Mouse (Mus musculus): ENCODE measurements at regions not wholly inside any gene's neighbourhood (a gene's known extent, or its start where the extent isn't known, plus 50 kb on each side); places are given as distances from the start of the nearest gene placed in this dataset.

DNA sequence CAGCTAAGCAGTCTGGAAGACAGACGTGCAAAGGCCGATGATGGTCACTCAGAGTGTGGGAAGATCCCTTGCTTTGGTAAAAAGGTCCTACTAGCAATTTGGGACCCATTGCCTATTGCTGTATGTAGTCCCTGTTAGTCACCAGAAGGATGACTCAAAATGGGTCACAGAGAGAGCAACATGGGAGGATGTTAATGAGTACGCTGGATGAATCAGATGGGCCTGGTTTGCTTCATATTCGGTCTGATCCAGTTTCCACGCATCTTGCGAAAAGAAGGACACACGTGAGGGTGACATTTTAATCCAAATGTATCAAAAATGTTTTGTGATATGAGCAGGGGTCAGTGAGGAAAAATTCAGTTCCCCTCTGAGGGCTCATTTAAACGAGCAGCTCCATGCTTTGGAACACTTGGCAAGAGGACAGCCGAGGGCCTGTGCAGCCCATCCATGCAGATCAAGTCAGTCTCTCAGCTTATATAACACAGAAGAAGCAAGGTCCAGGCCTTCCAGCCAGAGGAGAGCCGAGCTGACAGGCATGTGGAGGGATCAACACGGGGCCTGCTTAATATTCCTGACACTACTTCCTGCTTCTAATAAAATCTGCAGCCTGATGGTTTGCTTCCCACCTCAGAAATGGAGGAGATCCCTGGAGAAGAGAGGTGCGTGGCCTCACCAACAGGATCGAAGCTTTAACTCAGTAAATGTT, 579.2 kb upstream of the Gm26657 start:
- no peak for DNase-seq (ENCODE audit: low spot score in 2 of 2)

GRCm38 (mm10) chr4:56157521-56158065, 582.3 kb upstream of the Gm26657 start:
- DNase-seq (ENCODE audit: low spot score in 2 of 2): no peak

- DNase-seq (ENCODE audit: low spot score in 2 of 2): no peak
These were observed 589.2 kb upstream of the Gm26657 start for GRCm38 (mm10) chr4:56150716-56151115.

DNA sequence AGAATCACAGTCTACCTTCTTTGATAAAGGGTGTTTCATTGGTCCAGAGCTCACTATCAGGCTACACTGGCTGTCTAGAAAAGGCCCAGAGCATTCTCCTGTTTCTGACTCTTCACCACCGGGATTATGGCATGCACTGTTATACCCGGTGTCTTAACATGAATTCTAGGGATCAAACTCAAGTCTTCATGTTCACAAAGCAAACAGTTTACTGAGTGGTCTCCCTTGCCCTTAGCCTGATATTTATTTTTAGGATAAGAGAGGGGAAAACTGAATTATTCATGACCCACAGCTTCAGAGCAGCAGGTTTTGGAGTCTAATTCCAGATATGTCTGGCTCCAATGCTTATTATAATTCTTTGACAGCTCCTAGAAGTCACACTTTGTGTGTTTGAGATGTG, 596.0 kb upstream of the Gm26657 start:
- DNase-seq (ENCODE audit: low spot score in 2 of 2): no peak

- DNase-seq (ENCODE audit: low spot score in 2 of 2): no peak
These were observed 603.0 kb upstream of the Gm26657 start for GRCm38 (mm10) chr4:56136837-56137236.

DNA sequence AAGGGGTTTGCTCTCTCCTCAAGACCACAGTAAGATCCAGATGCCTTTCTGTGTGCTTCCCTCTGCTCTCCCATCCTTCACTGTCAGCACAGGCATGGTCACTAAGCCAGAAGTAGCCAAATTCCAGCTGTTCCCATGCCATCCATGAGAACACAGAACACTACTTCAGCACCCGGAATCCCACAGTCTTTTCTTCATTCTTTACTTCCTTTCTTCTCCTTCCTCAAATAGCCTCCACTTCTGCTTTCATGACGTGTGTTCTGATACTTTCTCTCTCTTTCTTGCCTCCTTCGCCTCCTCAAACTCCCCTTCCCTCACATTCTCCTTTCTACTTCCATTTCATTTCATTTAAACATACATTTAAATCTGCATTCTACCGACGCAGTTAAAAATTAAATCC, 602.1 kb upstream of the Klf4 start:
- DNase-seq (ENCODE audit: low spot score in 2 of 2): no peak

DNA sequence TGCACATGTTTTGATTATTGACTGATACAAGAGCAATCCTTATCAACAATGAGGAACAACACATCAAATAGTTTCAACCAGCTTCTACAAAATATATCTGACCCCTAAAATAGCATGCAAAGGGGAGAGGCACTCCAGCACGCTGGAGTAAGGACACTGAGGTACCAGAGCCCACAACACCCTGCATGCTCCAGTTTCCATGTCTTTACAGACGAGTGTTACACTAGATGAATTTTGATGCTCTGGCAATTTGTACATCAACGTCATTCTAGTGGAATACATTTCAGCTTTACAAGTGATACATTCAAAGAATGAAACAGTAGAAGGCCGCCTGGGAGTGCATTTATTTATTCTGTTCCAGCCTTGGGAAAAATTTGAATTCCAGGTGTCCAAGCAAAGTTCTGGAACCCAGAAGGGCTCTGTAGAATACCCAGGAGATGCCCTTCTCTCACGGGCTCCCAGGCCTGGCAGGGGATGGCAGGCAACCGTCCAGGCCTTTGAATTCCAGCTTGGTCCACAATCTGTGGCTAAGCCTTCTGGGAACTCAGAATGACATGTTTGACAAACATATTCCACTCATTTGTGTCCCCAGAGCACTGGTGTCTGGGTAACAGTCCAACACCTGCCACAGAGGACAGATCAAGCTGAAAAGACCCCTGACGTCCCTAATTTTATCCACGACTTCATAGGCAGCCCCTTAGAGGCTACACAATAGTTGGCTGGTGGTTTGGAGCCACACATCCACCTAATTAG, 595.6 kb upstream of the Klf4 start:
- DNase-seq (ENCODE audit: low spot score in 2 of 2): no peak

DNA sequence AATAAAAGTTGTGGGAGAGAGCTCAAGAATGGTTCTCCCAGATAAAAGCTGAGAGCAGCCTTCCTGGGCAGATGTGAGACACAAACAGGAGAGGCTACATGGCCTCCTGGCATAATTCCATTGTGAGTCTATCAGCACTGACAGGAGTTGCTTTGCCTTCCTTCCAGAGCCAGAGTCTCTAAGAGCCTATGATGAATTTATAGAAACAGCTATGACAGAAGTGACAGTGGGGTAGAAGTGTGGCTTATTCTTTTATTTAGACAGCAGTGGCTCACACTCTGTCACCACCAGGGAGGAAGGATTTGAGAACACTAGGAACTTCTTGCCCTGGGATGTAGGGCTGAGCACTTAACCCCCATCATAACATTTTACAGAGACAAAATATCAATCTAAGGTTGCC, 592.2 kb upstream of the Klf4 start:
- DNase-seq (ENCODE audit: low spot score in 2 of 2): no peak

DNA sequence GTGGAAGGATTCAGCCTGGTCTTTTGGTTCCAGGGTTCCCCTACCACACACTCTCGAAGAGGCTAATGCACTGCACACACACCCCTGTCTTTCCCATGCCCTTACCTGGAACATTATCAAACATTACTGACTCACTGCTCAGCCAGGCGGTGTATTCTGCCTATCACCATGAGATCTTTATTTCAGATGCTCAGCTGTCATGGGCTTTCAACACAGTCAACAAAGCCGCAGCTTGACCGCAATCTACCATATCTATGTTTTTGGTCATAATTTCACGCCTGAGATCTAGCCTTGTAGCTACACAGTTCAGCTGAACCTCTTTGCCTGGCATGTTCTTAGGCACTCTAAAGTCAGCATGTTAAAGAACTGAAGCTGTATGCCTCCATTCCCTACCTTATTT, 589.9 kb upstream of the Klf4 start:
- no peak for DNase-seq (ENCODE audit: low spot score in 2 of 2)

GRCm38 (mm10) chr4:56121664-56122063, 589.4 kb upstream of the Klf4 start:
- DNase-seq (ENCODE audit: low spot score in 2 of 2): no peak

DNA sequence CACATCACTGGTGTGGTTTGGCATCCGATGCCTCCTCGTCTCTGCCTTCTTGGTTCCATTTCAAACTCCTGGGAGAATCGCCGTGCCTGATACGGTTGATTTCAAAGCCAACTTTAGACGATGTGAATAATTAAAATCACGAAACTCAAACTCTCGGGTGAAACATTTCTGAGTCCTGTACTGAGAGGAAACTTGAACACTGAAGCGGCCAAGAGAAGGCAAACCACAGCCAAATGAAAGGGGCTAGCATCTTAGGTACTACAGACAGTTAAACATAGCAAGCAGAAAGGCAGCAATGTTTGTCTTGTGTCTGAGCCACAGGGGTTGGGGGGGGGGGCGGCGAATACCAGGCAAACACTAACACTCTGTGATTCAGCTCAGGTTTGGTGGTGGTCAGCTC, 588.1 kb upstream of the Klf4 start:
- no peak for DNase-seq (ENCODE audit: low spot score in 2 of 2)

DNA sequence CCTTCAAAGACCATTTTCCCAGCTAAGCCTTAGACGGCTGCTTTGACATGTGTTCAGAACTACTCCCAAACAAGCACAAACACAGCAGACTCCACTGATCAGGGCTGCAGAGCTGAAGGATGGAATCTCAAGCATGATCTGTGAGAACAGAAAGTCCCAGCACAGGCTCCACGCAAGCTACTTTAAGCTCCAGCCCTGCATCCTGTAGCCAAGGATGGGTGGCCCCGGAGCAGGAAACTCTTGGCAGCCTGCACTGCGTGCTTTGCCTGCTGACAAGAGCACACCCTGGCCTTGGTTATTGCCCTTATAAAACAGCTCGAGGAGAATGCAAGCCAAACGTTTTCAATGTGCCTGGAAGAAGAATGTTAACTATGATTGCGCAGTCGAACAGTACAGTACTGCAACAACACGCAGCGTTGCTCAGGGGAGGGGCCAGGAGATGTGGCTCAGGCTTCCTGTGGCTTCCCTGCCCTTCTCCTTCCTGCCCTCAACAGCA, 581.5 kb upstream of the Klf4 start:
- peak; percentile 33 to 65 for DNase-seq (ENCODE audit: low spot score in 2 of 2)

DNA sequence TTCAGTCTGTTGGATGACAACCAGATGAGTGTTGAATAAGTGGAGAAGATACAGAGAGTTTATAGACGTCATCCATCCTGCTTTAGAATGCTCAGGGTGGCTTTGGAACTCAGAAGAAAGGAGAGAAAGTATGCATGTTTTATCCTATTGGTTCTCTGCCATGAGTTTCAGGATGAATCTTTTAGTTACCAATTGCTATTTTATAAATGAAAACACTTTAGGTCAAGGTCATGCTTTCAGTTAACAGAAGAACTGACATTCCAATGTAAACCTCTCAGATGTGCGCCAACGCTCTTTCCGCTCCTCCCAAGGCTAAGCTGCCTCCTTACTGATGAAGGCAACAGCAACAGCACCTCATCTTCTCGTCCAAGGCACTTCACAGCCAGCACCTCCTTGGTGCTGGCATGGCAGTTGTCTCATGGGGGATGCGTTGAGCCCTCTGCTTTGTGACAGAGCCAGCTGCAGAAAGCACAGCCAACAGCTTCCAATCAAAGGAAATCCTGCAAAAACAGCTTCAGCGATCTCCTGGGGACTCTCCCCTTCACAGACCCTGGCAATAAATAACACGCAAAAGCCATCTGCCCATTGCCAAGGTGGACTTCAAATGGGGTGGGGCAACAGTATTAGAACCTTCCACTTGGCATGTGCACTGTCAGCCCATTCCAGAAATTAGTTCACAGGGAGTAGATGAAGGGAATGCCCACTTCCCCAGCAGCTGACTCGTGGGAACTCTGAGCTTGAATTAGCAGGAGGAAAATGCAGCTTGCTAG, 580.9 kb upstream of the Klf4 start:
- peak in 1 of 2 experiments; percentile 3 for DNase-seq (ENCODE audit: low spot score in 2 of 2)

DNA sequence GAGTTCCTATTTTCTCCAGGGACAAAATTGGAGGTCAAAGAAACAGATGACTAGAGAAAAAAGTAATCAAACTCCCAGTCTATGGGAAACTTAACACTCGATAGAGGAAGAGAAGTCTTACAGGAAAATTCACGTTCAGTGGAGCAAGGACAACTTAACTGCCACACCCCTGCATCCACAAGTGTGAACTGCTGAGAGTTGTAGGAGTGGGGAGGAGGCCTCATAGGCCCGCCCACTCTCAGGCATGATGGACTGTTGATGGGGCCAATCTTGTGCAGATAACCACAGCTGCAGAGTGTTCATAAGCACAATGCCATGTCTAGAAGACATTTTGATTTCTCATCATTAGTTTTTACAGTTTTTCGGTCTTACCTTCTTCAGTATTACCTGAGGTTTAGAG, 574.7 kb upstream of the Klf4 start:
- DNase-seq (ENCODE audit: low spot score in 2 of 2): no peak

- DNase-seq (ENCODE audit: low spot score in 2 of 2): no peak
These were observed 570.0 kb upstream of the Klf4 start for GRCm38 (mm10) chr4:56102314-56102713.

DNA sequence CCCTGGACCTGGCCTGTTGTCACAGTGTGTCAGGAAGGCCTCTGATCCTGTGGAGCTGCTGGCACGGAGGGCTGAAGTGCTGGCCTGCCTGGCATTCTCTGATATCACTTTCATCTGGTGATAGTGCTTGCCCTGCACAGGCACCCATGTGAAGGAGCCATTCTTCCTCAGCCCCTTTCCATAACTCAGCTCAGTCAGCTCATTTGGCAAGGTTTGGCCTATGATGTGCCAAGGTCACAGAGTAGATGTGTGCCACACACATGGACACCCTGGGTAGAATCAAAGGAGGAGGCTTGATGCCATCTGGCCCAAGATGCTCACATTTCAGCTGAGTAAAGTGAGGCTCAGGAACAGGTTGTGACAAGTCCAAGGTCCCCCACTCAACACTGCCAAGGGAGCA, 558.5 kb upstream of the Klf4 start:
- no peak for DNase-seq (ENCODE audit: low spot score in 2 of 2)

DNA sequence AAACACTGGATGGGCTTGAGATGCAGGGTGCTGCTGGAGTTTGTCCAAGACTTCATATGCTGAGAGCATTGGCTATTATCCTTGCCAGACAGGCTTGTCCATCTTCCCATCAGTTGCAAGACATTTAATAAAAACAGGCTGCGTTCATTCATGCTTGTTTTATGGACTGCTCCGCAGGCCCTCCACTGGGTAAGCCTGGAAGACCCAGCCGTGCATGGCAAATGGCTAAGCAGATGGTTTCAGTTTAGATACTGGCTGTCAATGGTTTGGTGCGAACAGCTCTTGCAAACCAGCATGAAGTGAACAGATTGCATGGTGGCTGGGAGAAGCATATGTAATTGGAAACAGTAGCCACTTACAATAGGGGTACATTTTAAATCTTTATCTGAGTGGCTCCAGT, 556.4 kb upstream of the Klf4 start:
- peak; percentile 14 to 24 for DNase-seq (ENCODE audit: low spot score in 2 of 2)

GRCm38 (mm10) chr4:56086306-56086705, 554.0 kb upstream of the Klf4 start:
- DNase-seq (ENCODE audit: low spot score in 2 of 2): no peak

- no peak for DNase-seq (ENCODE audit: low spot score in 2 of 2)
These were observed 551.9 kb upstream of the Klf4 start for GRCm38 (mm10) chr4:56084205-56084604.

GRCm38 (mm10) chr4:56082411-56082810, 550.1 kb upstream of the Klf4 start:
- DNase-seq (ENCODE audit: low spot score in 2 of 2): no peak

DNA sequence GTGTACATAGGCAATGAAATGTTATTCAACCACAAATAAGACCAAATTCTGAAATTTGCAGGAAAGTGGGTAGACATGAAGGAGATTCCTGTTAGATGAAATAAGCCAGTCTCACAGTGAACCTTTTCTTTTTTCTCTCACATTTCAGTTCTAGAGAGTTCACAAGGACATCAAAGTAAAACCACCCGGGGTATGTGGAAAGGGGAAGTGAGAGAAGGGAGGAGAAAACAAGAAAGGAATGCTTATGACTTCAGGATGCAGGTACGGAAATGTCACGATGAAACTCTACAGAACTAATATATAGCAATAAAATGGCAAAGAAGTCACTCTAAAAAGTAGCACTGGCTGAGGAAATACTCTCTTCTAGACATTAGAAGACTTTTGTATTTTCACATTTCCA, 548.7 kb upstream of the Klf4 start:
- no peak for DNase-seq (ENCODE audit: low spot score in 2 of 2)

DNA sequence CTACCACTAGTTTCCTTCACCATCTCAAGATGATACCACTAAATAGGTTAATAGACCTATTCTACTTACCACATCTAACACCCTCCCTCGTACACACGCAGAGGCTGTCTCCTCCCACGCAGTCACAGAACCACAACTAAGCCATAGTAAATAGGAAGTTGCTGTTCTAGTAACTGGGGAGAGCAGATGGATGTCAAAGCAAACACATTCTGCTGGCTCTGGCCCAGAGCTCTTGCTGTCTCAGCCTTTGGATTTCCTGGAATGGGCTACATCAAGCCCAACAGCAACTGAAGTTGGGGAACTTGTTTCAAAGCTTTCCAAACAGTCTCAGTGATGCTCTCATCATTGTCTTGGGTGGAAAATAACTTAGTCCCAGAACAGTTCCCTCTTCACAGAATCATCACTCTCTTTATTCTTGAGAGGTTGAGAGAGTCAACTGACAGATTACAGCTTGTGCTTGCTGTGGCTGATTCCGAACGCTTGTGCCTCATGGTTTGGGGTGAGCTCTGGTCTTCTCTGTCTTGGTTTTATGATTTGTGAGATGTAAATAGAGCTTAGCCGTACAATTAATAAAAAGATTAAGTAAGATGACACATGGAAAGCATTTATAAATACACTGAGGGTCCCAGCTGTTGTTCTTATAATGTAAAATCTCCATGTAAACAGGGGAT, 538.5 kb upstream of the Klf4 start:
- peak; percentile 7 to 14 for DNase-seq (ENCODE audit: low spot score in 2 of 2)
